14 mouse cellular contexts compared by ENCODE assay signal in genomic region chr5:117185673-117186072, GRCm38 (mm10).
DNase-seq lines count a peak whose midpoint lies in the region; ATAC-seq and TF ChIP-seq lines count a peak whose summit lies in the region.
"Had no signal": no experiment of that assay in that cellular context is flagged by ENCODE, and none has a peak within 500 bp of the region (broad histone marks: within the 10 kb centered on the region; RNA-seq: fewer than 3 reads in every experiment).

No protein-coding gene starts in this region.

- H3K4me1 ChIP-seq in forebrain, postnatal 0 days (ENCODE audit: insufficient read depth), result no peaks in the 10 kb centered on the region
- H3K4me1 ChIP-seq in forebrain, embryonic 11.5 days (replicated peaks; ENCODE audit: control insufficient read depth, insufficient read depth, low read length), result no peaks in the 10 kb centered on the region
- no peaks in the 10 kb centered on the region for H3K4me1 ChIP-seq in midbrain, postnatal 0 days (ENCODE audit: insufficient read depth, low read length)
- H3K4me1 ChIP-seq in midbrain, embryonic 13.5 days (replicated peaks), result no peaks in the 10 kb centered on the region
- H3K4me1 ChIP-seq: lung, embryonic 15.5 days had no signal

- no peak overlapping the region for H3K4me3 ChIP-seq in forebrain, postnatal 0 days (ENCODE audit: low read depth, low read length)
- no peak overlapping the region for H3K4me3 ChIP-seq in forebrain, embryonic 11.5 days (ENCODE audit: low read depth, low read length)
- H3K4me3 ChIP-seq in midbrain, postnatal 0 days (ENCODE audit: low read depth, low read length), result no peak overlapping the region
- H3K4me3 ChIP-seq in midbrain, embryonic 13.5 days (replicated peaks), result no peak overlapping the region
- H3K4me3 ChIP-seq: lung, embryonic 15.5 days; myocyte had no signal

- no peak for DNase-seq in forebrain, postnatal 0 days
- DNase-seq in forebrain, embryonic 11.5 days (ENCODE audit: low spot score), result no peak
- no peak for DNase-seq in midbrain, postnatal 0 days (ENCODE audit: low spot score)
- no peak for DNase-seq in brain, embryonic 14.5 days (ENCODE audit: low read depth)
- peak; percentile 61 for DNase-seq in testis, postnatal 10 days (ENCODE audit: low spot score)
- DNase-seq in cerebellum, postnatal 36 days, result no peak
- DNase-seq in layer of hippocampus, adult 18-20 months (ENCODE audit: low spot score in 2 of 2), result no peak
- DNase-seq: adrenal gland, adult 8-10 months; cerebellum, adult 8-10 months; layer of hippocampus, postnatal 36 days had no signal

- no peaks in the 10 kb centered on the region for H3K27me3 ChIP-seq in forebrain, postnatal 0 days (ENCODE audit: insufficient read depth, low read length)
- H3K27me3 ChIP-seq in forebrain, embryonic 11.5 days (ENCODE audit: control insufficient read depth, insufficient read depth, low read length), result no peaks in the 10 kb centered on the region
- H3K27me3 ChIP-seq in midbrain, postnatal 0 days (ENCODE audit: insufficient read depth, low read length), result no peaks in the 10 kb centered on the region
- no peaks in the 10 kb centered on the region for H3K27me3 ChIP-seq in midbrain, embryonic 13.5 days
- H3K27me3 ChIP-seq: lung, embryonic 15.5 days had no signal

- no peaks in the 10 kb centered on the region for H3K9me3 ChIP-seq in forebrain, postnatal 0 days (ENCODE audit: low read length)
- peaks cover 3% of the 10 kb centered on the region; the same call in 1 of the 2 replicates for H3K9me3 ChIP-seq in forebrain, embryonic 11.5 days (ENCODE audit: control insufficient read depth, low read length)
- no peaks in the 10 kb centered on the region for H3K9me3 ChIP-seq in midbrain, postnatal 0 days (ENCODE audit: low read length)
- peaks cover 5% of the 10 kb centered on the region; the same call in 1 of the 2 replicates for H3K9me3 ChIP-seq in midbrain, embryonic 13.5 days
- H3K9me3 ChIP-seq: lung, embryonic 15.5 days had no signal

- no peak overlapping the region for H3K9ac ChIP-seq in forebrain, postnatal 0 days
- no peak overlapping the region for H3K9ac ChIP-seq in forebrain, embryonic 11.5 days (ENCODE audit: low read length)
- H3K9ac ChIP-seq in midbrain, postnatal 0 days (replicated peaks; ENCODE audit: low read length, poor library complexity, severe bottlenecking), result no peak overlapping the region
- H3K9ac ChIP-seq in midbrain, embryonic 13.5 days (replicated peaks), result no peak overlapping the region
- H3K9ac ChIP-seq: lung, embryonic 15.5 days had no signal

- no peak for ATAC-seq in forebrain, postnatal 0 days
- ATAC-seq in forebrain, embryonic 11.5 days (replicated peaks; ENCODE audit: low FRiP score), result no peak
- ATAC-seq in midbrain, postnatal 0 days (ENCODE audit: low FRiP score), result no peak
- ATAC-seq in midbrain, embryonic 13.5 days, result no peak
- ATAC-seq: intestine, embryonic 16.5 days had no signal

- peaks cover 4% of the 10 kb centered on the region; the same call in 1 of the 2 replicates for H3K36me3 ChIP-seq in forebrain, postnatal 0 days (ENCODE audit: insufficient read depth)
- no peaks in the 10 kb centered on the region for H3K36me3 ChIP-seq in forebrain, embryonic 11.5 days (ENCODE audit: control insufficient read depth, insufficient read depth, low read length)
- no peaks in the 10 kb centered on the region for H3K36me3 ChIP-seq in midbrain, postnatal 0 days (ENCODE audit: insufficient read depth, low read length)
- H3K36me3 ChIP-seq in midbrain, embryonic 13.5 days, result peaks cover 9% of the 10 kb centered on the region; the same call in 1 of the 2 replicates

- H3K4me2 ChIP-seq in forebrain, postnatal 0 days (ENCODE audit: low read depth), result no peak overlapping the region
- no peak overlapping the region for H3K4me2 ChIP-seq in forebrain, embryonic 11.5 days (ENCODE audit: low read depth, low read length, severe bottlenecking)
- no peak overlapping the region for H3K4me2 ChIP-seq in midbrain, postnatal 0 days (ENCODE audit: low read depth, low read length, poor library complexity, severe bottlenecking)
- no peak overlapping the region for H3K4me2 ChIP-seq in midbrain, embryonic 13.5 days (replicated peaks)
- H3K4me2 ChIP-seq: lung, embryonic 15.5 days had no signal

- TF ChIP-seq CTCF in forebrain, postnatal 0 days (IDR thresholded peaks at IDR 0.05; ENCODE audit: low read depth), result peak; percentile 25; the same call in 1 of the 2 replicates
- peak; percentile 50 for TF ChIP-seq CTCF in midbrain, postnatal 0 days (IDR thresholded peaks at IDR 0.05)
- TF ChIP-seq CTCF in brain, embryonic 14.5 days (IDR thresholded peaks at IDR 0.05; ENCODE audit: borderline replicate concordance, extremely low read depth, insufficient read depth, insufficient read length), result peak; percentile 43

- TF ChIP-seq POLR2A in brain, embryonic 14.5 days (IDR thresholded peaks at IDR 0.05; ENCODE audit: borderline replicate concordance, extremely low read depth, insufficient read depth, insufficient read length, poor library complexity, severe bottlenecking), result no peak

- whole genome bisulfite sequencing in forebrain, postnatal 0 days, result 92% methylated on average over 7 of the region's 7 CpGs
- 94% methylated on average over 7 of the region's 7 CpGs for WGBS in forebrain, embryonic 11.5 days
- WGBS in midbrain, postnatal 0 days, result 91% methylated on average over 7 of the region's 7 CpGs
- WGBS in midbrain, embryonic 13.5 days, result 94% methylated on average over 7 of the region's 7 CpGs

- H3K27ac ChIP-seq in forebrain, postnatal 0 days (ENCODE audit: low read depth, low read length), result no peak overlapping the region
- H3K27ac ChIP-seq in forebrain, embryonic 11.5 days (ENCODE audit: low read depth, low read length), result no peak overlapping the region
- no peak overlapping the region for H3K27ac ChIP-seq in midbrain, postnatal 0 days (ENCODE audit: low read depth, low read length)
- no peak overlapping the region for H3K27ac ChIP-seq in midbrain, embryonic 13.5 days
- H3K27ac ChIP-seq: lung, embryonic 15.5 days had no signal
